9 mouse cellular contexts compared by ENCODE assay signal in the genomic region with DNA sequence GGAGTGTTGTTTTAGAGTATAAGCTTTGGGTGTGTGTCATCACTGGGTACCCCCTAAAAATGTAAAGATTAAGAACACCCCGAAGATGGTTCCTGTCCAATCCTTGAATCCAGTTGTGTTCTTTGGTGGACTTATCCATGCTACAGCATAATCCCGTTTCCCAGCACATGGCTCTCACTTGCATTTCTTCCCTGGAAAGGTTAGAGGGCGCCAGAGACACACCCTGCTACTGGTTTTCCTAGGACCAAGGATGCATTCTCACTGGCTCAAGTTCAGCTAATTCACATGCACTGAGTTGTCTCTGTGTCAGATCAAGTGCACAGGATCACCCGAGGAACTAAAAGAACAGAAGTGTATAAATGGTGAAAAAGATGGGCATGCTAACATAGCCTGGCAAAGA. TPM values are rescaled to one million over a fixed set of nuclear protein-coding genes. Genes with fewer than 3 reads are reported as not detected.
DNase-seq lines count a peak whose midpoint lies in the region; ATAC-seq and TF ChIP-seq lines count a peak whose summit lies in the region.
"Had no signal": no experiment of that assay in that cellular context is flagged by ENCODE, and none has a peak within 500 bp of the region (broad histone marks: within the 10 kb centered on the region; RNA-seq: fewer than 3 reads in every experiment).

No protein-coding gene starts in this region.

- ATAC-seq in heart, postnatal 0 days (ENCODE audit: insufficient read depth, low read depth): peak; percentile 53; the same call in 1 of the 2 replicates

- peak; percentile 76 for TF ChIP-seq CTCF in heart, postnatal 0 days (IDR thresholded peaks at IDR 0.05; ENCODE audit: low read depth)

- no peaks in the 10 kb centered on the region for H3K4me1 ChIP-seq in heart, postnatal 0 days (ENCODE audit: control insufficient read depth, insufficient read depth)

- no peak for TF ChIP-seq EP300 in heart, postnatal 0 days (IDR thresholded peaks at IDR 0.05; ENCODE audit: low read depth)

- H3K27ac ChIP-seq in heart, postnatal 0 days (ENCODE audit: low read depth): no peak overlapping the region
- H3K27ac ChIP-seq: midbrain, embryonic 12.5 days had no signal

- DNase-seq in heart, postnatal 0 days (ENCODE audit: low spot score): peak; percentile 62
- no peak for DNase-seq in heart, adult 11 months
- peak; percentile 13 for DNase-seq in MEL-GATA-1-ER (ENCODE audit: extremely low read depth, low read depth)
- DNase-seq in cerebellum, postnatal 14 days: peak; percentile 67 to 75
- peak; percentile 30 for DNase-seq in induced T-regulatory cell, adult 2 months (ENCODE audit: low read depth)
- DNase-seq in left cerebral cortex, postnatal 25 days (ENCODE audit: low spot score in 2 of 2): peak; percentile 27 to 74
- peak; percentile 29 for DNase-seq in telencephalon, adult 2 months (ENCODE audit: low read depth, low spot score)
- DNase-seq in thymus, postnatal 36 days: no peak

- 24% methylated on average over 4 of the region's 4 CpGs for WGBS in heart, postnatal 0 days

- H3K4me2 ChIP-seq in heart, postnatal 0 days (ENCODE audit: low read depth, low read length): no peak overlapping the region
- H3K4me2 ChIP-seq: midbrain, embryonic 12.5 days had no signal

- H3K27me3 ChIP-seq in heart, postnatal 0 days (ENCODE audit: control insufficient read depth, insufficient read depth, low read length): no peaks in the 10 kb centered on the region

- H3K9ac ChIP-seq in heart, postnatal 0 days (replicated peaks; ENCODE audit: low read depth, low read length): no peak overlapping the region
- H3K9ac ChIP-seq: midbrain, embryonic 12.5 days had no signal

- no peaks in the 10 kb centered on the region for H3K9me3 ChIP-seq in heart, postnatal 0 days (replicated peaks; ENCODE audit: control insufficient read depth, low read length)
- H3K9me3 ChIP-seq: midbrain, embryonic 12.5 days had no signal

- intact Hi-C loops in left cerebral cortex, postnatal 25 days (cut with DNase I): loop anchor here (1.0 kb wide), 1 partner anchor 63 kb away; no protein-coding TSS in a partner anchor

- peaks cover 36% of the 10 kb centered on the region for H3K36me3 ChIP-seq in heart, postnatal 0 days (replicated peaks; ENCODE audit: control insufficient read depth, insufficient read depth, low read length)

- H3K4me3 ChIP-seq in heart, postnatal 0 days (ENCODE audit: low read depth, low read length): no peak overlapping the region
- H3K4me3 ChIP-seq: midbrain, embryonic 12.5 days had no signal

RNA-seq across cellular contexts. Expression of a gene that starts 1.9 kb away (rescaled TPM):
- total RNA-seq in heart, postnatal 0 days (2014; rRNA removed; ENCODE audit: low replicate concordance): not detected in 2 replicates
- polyA plus RNA-seq in heart, postnatal 0 days (2015; fragmentation: Nextera tagmentation; extraction: Ambion mirVana): not detected in 2 replicates
- not detected for total RNA-seq in left cerebral cortex, postnatal 25 days (2021)
- polyA plus RNA-seq: midbrain, embryonic 12.5 days had no signal

RNA-seq across cellular contexts. Expression of a gene that starts 33.4 kb away (rescaled TPM):
- total RNA-seq in heart, postnatal 0 days (2014; rRNA removed; ENCODE audit: low replicate concordance): 92.1 and 126 TPM in 2 replicates
- polyA plus RNA-seq in heart, postnatal 0 days (2015; fragmentation: Nextera tagmentation; extraction: Ambion mirVana): 137 and 144 TPM in 2 replicates
- 10 to 100 TPM; 52.1 to 60.8 TPM for total RNA-seq in left cerebral cortex, postnatal 25 days (2021)

RNA-seq across cellular contexts. Expression of a gene that starts 53.2 kb away (rescaled TPM):
- total RNA-seq in heart, postnatal 0 days (2014; rRNA removed; ENCODE audit: low replicate concordance): not detected in 2 replicates
- polyA plus RNA-seq in heart, postnatal 0 days (2015; fragmentation: Nextera tagmentation; extraction: Ambion mirVana): 0.04 TPM in 1 of 2 replicates, not detected in the other
- under 1 TPM; 0.76 to 0.82 TPM for total RNA-seq in left cerebral cortex, postnatal 25 days (2021)
- polyA plus RNA-seq: midbrain, embryonic 12.5 days had no signal

RNA-seq across cellular contexts. Expression of a gene that starts 53.8 kb away (rescaled TPM):
- total RNA-seq in heart, postnatal 0 days (2014; rRNA removed; ENCODE audit: low replicate concordance): not detected in 2 replicates
- 0.10 and 0.11 TPM in 2 replicates for polyA plus RNA-seq in heart, postnatal 0 days (2015; fragmentation: Nextera tagmentation; extraction: Ambion mirVana)
- total RNA-seq in left cerebral cortex, postnatal 25 days (2021): not detected

Comparison
In these comparisons a context has a peak if more than half of its experiments do, and no peak if none do; other contexts are left out.
1. DNase-seq: peak in heart, postnatal 0 days (single experiment), MEL-GATA-1-ER (single experiment), cerebellum, postnatal 14 days (2 of 2), induced T-regulatory cell, adult 2 months (single experiment), left cerebral cortex, postnatal 25 days (2 of 2) and telencephalon, adult 2 months (single experiment); none in heart, adult 11 months (single experiment) and thymus, postnatal 36 days (0 of 2).